Mouse (Mus musculus) neural tube, embryonic 12.5 days (tissue): Measurements from ENCODE around the gene Cbll1. TPM values are rescaled to one million over a fixed set of nuclear protein-coding genes. Genes with fewer than 3 reads are reported as not detected.
"Not testable (repeated sequence)": the region's sequence is repeated elsewhere in the genome, so short reads cannot be mapped to it uniquely, and the experiment has no call there.

Source experiments
- ATAC-seq: fragments of 200-750 bp; cut with Nextera tagmentation; 2 replicates; pipeline ENCODE4 v1.8.0; 2017; ENCODE audit warnings: low read depth, mild to moderate bottlenecking, moderate TSS enrichment, moderate library complexity; ENCODE audit not compliant: low FRiP score
- H3K27ac ChIP-seq: fragments of 300-500 bp; sonication (generic); 2 replicates; pipeline ENCODE4 v1.5.1; 2016
- H3K27me3 ChIP-seq: fragments of 300-500 bp; sonication (generic); replicated peaks from 2 replicates; pipeline ENCODE4 v1.6.1; 2016; ENCODE audit warnings: mild to moderate bottlenecking
- H3K36me3 ChIP-seq: fragments of 300-500 bp; sonication (generic); 2 replicates; pipeline ENCODE4 v1.6.1; 2016; ENCODE audit warnings: mild to moderate bottlenecking
- H3K4me1 ChIP-seq: fragments of 300-500 bp; sonication (generic); 2 replicates; pipeline ENCODE4 v1.6.1; 2016
- H3K4me2 ChIP-seq: fragments of 300-500 bp; sonication (generic); replicated peaks from 2 replicates; pipeline ENCODE4 v1.6.1; 2016; ENCODE audit warnings: mild to moderate bottlenecking
- H3K4me3 ChIP-seq: fragments of 300-500 bp; sonication (generic); 2 replicates; pipeline ENCODE4 v1.5.1; 2016
- H3K9ac ChIP-seq: fragments of 300-500 bp; sonication (generic); 2 replicates; pipeline ENCODE4 v1.6.1; 2016; ENCODE audit warnings: mild to moderate bottlenecking
- H3K9me3 ChIP-seq: fragments of 300-500 bp; sonication (generic); 2 replicates; pipeline ENCODE4 v1.6.1; 2016; ENCODE audit warnings: mild to moderate bottlenecking
- WGBS: fragments of 180-500 bp; shearing (Covaris S2); methylation state at CpG from one replicate; pipeline ENCODE4 v1.1.7; 2016; 5-methylcytosine and 5-hydroxymethylcytosine counted together
- polyA plus RNA-seq: library from polyadenylated mRNA; unstranded; fragments of >200 nt; fragmentation: Nextera tagmentation; extraction: Ambion mirVana; gene quantifications from 2 replicates; pipeline ENCODE4 v1.2.1, GENCODE M21; 2016

Cbll1 gene
- polyA plus RNA-seq, 1 experiment from 2014 or later = 15.6 TPM

- Histone ChIP-seq H3K27me3 (no peaks in the 10 kb centered on the region), H3K9me3 (no peaks in the 10 kb centered on the region), H3K4me1 (no peaks in the 10 kb centered on the region), H3K9ac (no peak overlapping the region), H3K4me2 (no peak overlapping the region), H3K4me3 (no peak overlapping the region), H3K27ac (no peak overlapping the region), H3K36me3 (no peaks in the 10 kb centered on the region)
- no peak for ATAC-seq
- WGBS = 95% methylated on average over 9 of the region's 9 CpGs
These were observed 38.0 kb downstream of the Cbll1 start for GRCm38 (mm10) chr12:31461371-31461770.

GRCm38 (mm10) chr12:31460270-31460669, 39.1 kb downstream of the Cbll1 start:
- H3K27me3 ChIP-seq, H3K36me3 ChIP-seq, H3K4me2 ChIP-seq, H3K9ac ChIP-seq, H3K9me3 ChIP-seq, ATAC-seq, H3K27ac ChIP-seq, H3K4me1 ChIP-seq, H3K4me3 ChIP-seq: not testable (repeated sequence)
- WGBS = 41% methylated on average over 3 of the region's 3 CpGs

GRCm38 (mm10) chr12:31458474-31458873, 40.9 kb downstream of the Cbll1 start:
- Histone ChIP-seq H3K4me1 (no peaks in the 10 kb centered on the region), H3K4me2 (no peak overlapping the region), H3K27me3 (no peaks in the 10 kb centered on the region), H3K9ac (no peak overlapping the region), H3K27ac (no peak overlapping the region), H3K4me3 (no peak overlapping the region), H3K36me3 (no peaks in the 10 kb centered on the region), H3K9me3 (no peaks in the 10 kb centered on the region)
- ATAC-seq = no peak
- 79% methylated on average over 4 of the region's 4 CpGs for WGBS

- no peaks in the 10 kb centered on the region for H3K4me1 ChIP-seq
- 91% methylated on average over 9 of the region's 9 CpGs for WGBS
- H3K27me3 ChIP-seq = no peaks in the 10 kb centered on the region
- H3K27ac ChIP-seq = no peak overlapping the region
- H3K36me3 ChIP-seq = no peaks in the 10 kb centered on the region
- no peaks in the 10 kb centered on the region for H3K9me3 ChIP-seq
- no peak overlapping the region for H3K4me3 ChIP-seq
- H3K9ac ChIP-seq = no peak overlapping the region
- no peak overlapping the region for H3K4me2 ChIP-seq
- no peak for ATAC-seq
These were observed 43.1 kb downstream of the Cbll1 start for GRCm38 (mm10) chr12:31456271-31456670.

- no peaks in the 10 kb centered on the region for H3K9me3 ChIP-seq
- H3K9ac ChIP-seq = no peak overlapping the region
- H3K27ac ChIP-seq = no peak overlapping the region
- 93% methylated on average over 3 of the region's 3 CpGs for WGBS
- no peak overlapping the region for H3K4me2 ChIP-seq
- no peaks in the 10 kb centered on the region for H3K36me3 ChIP-seq
- H3K4me3 ChIP-seq = no peak overlapping the region
- H3K27me3 ChIP-seq = no peaks in the 10 kb centered on the region
- H3K4me1 ChIP-seq = no peaks in the 10 kb centered on the region
- ATAC-seq = no peak
These were observed 50.1 kb downstream of the Cbll1 start for GRCm38 (mm10) chr12:31449341-31449740.

- Histone ChIP-seq H3K4me1 (peaks cover 6% of the 10 kb centered on the region; the same call in 1 of the 2 replicates), H3K4me3 (no peak overlapping the region), H3K27ac (no peak overlapping the region), H3K27me3 (no peaks in the 10 kb centered on the region), H3K36me3 (no peaks in the 10 kb centered on the region), H3K4me2 (no peak overlapping the region), H3K9me3 (no peaks in the 10 kb centered on the region), H3K9ac (no peak overlapping the region)
- whole genome bisulfite sequencing = 77% methylated on average over 6 of the region's 6 CpGs
- ATAC-seq = no peak
These were observed 54.6 kb downstream of the Cbll1 start for GRCm38 (mm10) chr12:31444827-31445226.

- no peaks in the 10 kb centered on the region for H3K27me3 ChIP-seq
- no peak overlapping the region for H3K27ac ChIP-seq
- H3K4me3 ChIP-seq = peak overlapping the region; percentile 18
- ATAC-seq = peak; percentile 70; the same call in 1 of the 2 replicates
- 3% methylated on average over 11 of the region's 11 CpGs for WGBS
- peak overlapping the region; percentile 55 for H3K4me2 ChIP-seq
- no peaks in the 10 kb centered on the region for H3K36me3 ChIP-seq
- H3K9ac ChIP-seq = no peak overlapping the region
- no peaks in the 10 kb centered on the region for H3K9me3 ChIP-seq
- H3K4me1 ChIP-seq = peaks cover 6% of the 10 kb centered on the region; the same call in 1 of the 2 replicates
These were observed 55.3 kb downstream of the Cbll1 start for GRCm38 (mm10) chr12:31444131-31444546.

- WGBS = 82% methylated on average over 2 of the region's 2 CpGs
- Histone ChIP-seq H3K9ac (no peak overlapping the region), H3K4me1 (peaks cover 6% of the 10 kb centered on the region; the same call in 1 of the 2 replicates), H3K36me3 (no peaks in the 10 kb centered on the region), H3K27me3 (no peaks in the 10 kb centered on the region), H3K9me3 (no peaks in the 10 kb centered on the region), H3K4me2 (no peak overlapping the region), H3K4me3 (no peak overlapping the region), H3K27ac (no peak overlapping the region)
- no peak for ATAC-seq
These were observed 59.8 kb downstream of the Cbll1 start for GRCm38 (mm10) chr12:31439612-31440011.

GRCm38 (mm10) chr12:31437791-31438190, 61.6 kb downstream of the Cbll1 start:
- 76% methylated on average over 6 of the region's 6 CpGs for WGBS
- H3K9me3 ChIP-seq = no peaks in the 10 kb centered on the region
- no peak overlapping the region for H3K9ac ChIP-seq
- no peak for ATAC-seq
- no peak overlapping the region for H3K27ac ChIP-seq
- H3K36me3 ChIP-seq = no peaks in the 10 kb centered on the region
- H3K4me1 ChIP-seq = no peaks in the 10 kb centered on the region
- no peak overlapping the region for H3K4me2 ChIP-seq
- no peaks in the 10 kb centered on the region for H3K27me3 ChIP-seq
- H3K4me3 ChIP-seq = no peak overlapping the region

Other genes starting within 250 kb of the Cbll1 start
- 34.1 and 39.4 TPM in 2 replicates for gene Lamb1, start 234.4 kb downstream of the Cbll1 start, polyA plus RNA-seq
- 139 and 141 TPM in 2 replicates for gene Dld, start 148.2 kb downstream of the Cbll1 start, polyA plus RNA-seq
- not detected in 2 replicates for gene Slc26a3, start 108.7 kb downstream of the Cbll1 start, polyA plus RNA-seq
- gene Slc26a4, start 60.4 kb upstream of the Cbll1 start, polyA plus RNA-seq = 0.06 TPM in 1 of 2 replicates, not detected in the other
- gene Bcap29, start 135.0 kb upstream of the Cbll1 start, polyA plus RNA-seq = 28.1 and 29.4 TPM in 2 replicates
- gene Dus4l, start 155.2 kb upstream of the Cbll1 start, polyA plus RNA-seq = 5.9 and 9.4 TPM in 2 replicates
- 35.7 and 36.0 TPM in 2 replicates for gene Cog5, start 155.3 kb upstream of the Cbll1 start, polyA plus RNA-seq
- 8.9 and 9.8 TPM in 2 replicates for gene Gpr22, start 214.3 kb upstream of the Cbll1 start, polyA plus RNA-seq